Mouse (Mus musculus) intestine, embryonic 15.5 days (tissue): Measurements from ENCODE around the gene Tbc1d10a. TPM values are rescaled to one million over a fixed set of nuclear protein-coding genes. Genes with fewer than 3 reads are reported as not detected.

Source experiments
- ATAC-seq: fragments of 200-750 bp; cut with Nextera tagmentation; 2 replicates; pipeline ENCODE4 v1.8.0; 2017; ENCODE audit warnings: moderate TSS enrichment, moderate library complexity
- H3K27ac ChIP-seq: fragments of 300-500 bp; sonication (generic); 2 replicates; pipeline ENCODE4 v1.5.1; 2015; ENCODE audit warnings: mild to moderate bottlenecking, inconsistent platforms
- H3K27me3 ChIP-seq: fragments of 300-500 bp; sonication (generic); replicated peaks from 2 replicates; pipeline ENCODE4 v1.6.1; 2015; ENCODE audit warnings: inconsistent platforms
- H3K36me3 ChIP-seq: fragments of 300-500 bp; sonication (generic); 2 replicates; pipeline ENCODE4 v1.6.1; 2015; ENCODE audit warnings: inconsistent platforms
- H3K4me1 ChIP-seq: fragments of 300-500 bp; sonication (generic); replicated peaks from 2 replicates; pipeline ENCODE4 v1.6.1; 2015; ENCODE audit warnings: inconsistent platforms
- H3K4me2 ChIP-seq: fragments of 300-500 bp; sonication (generic); replicated peaks from 2 replicates; pipeline ENCODE4 v1.6.1; 2015; ENCODE audit warnings: mild to moderate bottlenecking, inconsistent platforms
- H3K4me3 ChIP-seq: fragments of 300-500 bp; sonication (generic); replicated peaks from 2 replicates; pipeline ENCODE4 v1.5.1; 2015; ENCODE audit warnings: inconsistent platforms
- H3K9ac ChIP-seq: fragments of 300-500 bp; sonication (generic); 2 replicates; pipeline ENCODE4 v1.6.1; 2015; ENCODE audit warnings: inconsistent platforms
- H3K9me3 ChIP-seq: fragments of 300-500 bp; sonication (generic); 2 replicates; pipeline ENCODE4 v1.6.1; 2016; ENCODE audit warnings: inconsistent platforms
- WGBS: fragments of 180-500 bp; shearing (Covaris S2); methylation state at CpG from one replicate; pipeline ENCODE4 v1.1.7; 2015; 5-methylcytosine and 5-hydroxymethylcytosine counted together
- polyA plus RNA-seq: library from polyadenylated mRNA; unstranded; fragments of >200 nt; fragmentation: Nextera tagmentation; extraction: Ambion mirVana; gene quantifications from 2 replicates; pipeline ENCODE4 v1.2.1, GENCODE M21; 2015

The Tbc1d10a gene
- polyA plus RNA-seq, 1 experiment from 2014 or later = 32.3 TPM

GRCm38 (mm10) chr11:4219908-4220307, 33.3 kb downstream of the Tbc1d10a start:
- peaks cover 9% of the 10 kb centered on the region for H3K4me1 ChIP-seq
- no peak overlapping the region for H3K9ac ChIP-seq
- H3K27ac ChIP-seq = no peak overlapping the region
- peaks cover 2% of the 10 kb centered on the region; the same call in 1 of the 2 replicates for H3K36me3 ChIP-seq
- H3K4me3 ChIP-seq = no peak overlapping the region
- no peak for ATAC-seq
- H3K4me2 ChIP-seq = no peak overlapping the region
- no peaks in the 10 kb centered on the region; the same call in 1 of the 2 replicates for H3K27me3 ChIP-seq
- 64% methylated on average over 9 of the region's 9 CpGs for WGBS
- no peaks in the 10 kb centered on the region for H3K9me3 ChIP-seq

GRCm38 (mm10) chr11:4220443-4221400, 34.1 kb downstream of the Tbc1d10a start:
- 59% methylated on average over 28 of the region's 28 CpGs for WGBS
- H3K4me2 ChIP-seq = no peak overlapping the region
- no peaks in the 10 kb centered on the region; the same call in 1 of the 2 replicates for H3K27me3 ChIP-seq
- H3K27ac ChIP-seq = no peak overlapping the region
- no peaks in the 10 kb centered on the region for H3K36me3 ChIP-seq
- 0 out of 2 replicates have a peak, but pooled peaks have one; percentile 29 for ATAC-seq
- H3K9ac ChIP-seq = no peak overlapping the region
- H3K4me3 ChIP-seq = no peak overlapping the region
- no peaks in the 10 kb centered on the region for H3K9me3 ChIP-seq
- peaks cover 9% of the 10 kb centered on the region for H3K4me1 ChIP-seq

- WGBS = 73% methylated on average over 17 of the region's 17 CpGs
- H3K4me1 ChIP-seq = peaks cover 11% of the 10 kb centered on the region
- H3K27me3 ChIP-seq = no peaks in the 10 kb centered on the region; the same call in 1 of the 2 replicates
- no peak overlapping the region for H3K4me2 ChIP-seq
- no peaks in the 10 kb centered on the region for H3K9me3 ChIP-seq
- H3K36me3 ChIP-seq = no peaks in the 10 kb centered on the region
- H3K9ac ChIP-seq = no peak overlapping the region
- no peak for ATAC-seq
- H3K4me3 ChIP-seq = no peak overlapping the region
- no peak overlapping the region for H3K27ac ChIP-seq
Observed at GRCm38 (mm10) chr11:4222046-4222950, 35.7 kb downstream of the Tbc1d10a start.

- H3K9me3 ChIP-seq = no peaks in the 10 kb centered on the region
- H3K9ac ChIP-seq = no peak overlapping the region
- peaks cover 5% of the 10 kb centered on the region for H3K4me1 ChIP-seq
- H3K27me3 ChIP-seq = no peaks in the 10 kb centered on the region; the same call in 1 of the 2 replicates
- no peak overlapping the region for H3K4me2 ChIP-seq
- H3K27ac ChIP-seq = no peak overlapping the region
- WGBS = 36% methylated on average over 7 of the region's 7 CpGs
- no peak overlapping the region for H3K4me3 ChIP-seq
- no peaks in the 10 kb centered on the region for H3K36me3 ChIP-seq
- ATAC-seq = peak; percentile 59
Observed at GRCm38 (mm10) chr11:4223393-4224188, 37.0 kb downstream of the Tbc1d10a start.

- ATAC-seq = no peak
- 63% methylated on average over 2 of the region's 2 CpGs for WGBS
Observed at GRCm38 (mm10) chr11:4224223-4224622, 37.6 kb downstream of the Tbc1d10a start.

GRCm38 (mm10) chr11:4226569-4227325, 40.2 kb downstream of the Tbc1d10a start:
- H3K9ac ChIP-seq = no peak overlapping the region
- H3K27me3 ChIP-seq = no peaks in the 10 kb centered on the region
- H3K9me3 ChIP-seq = no peaks in the 10 kb centered on the region
- H3K27ac ChIP-seq = no peak overlapping the region
- no peak overlapping the region for H3K4me3 ChIP-seq
- peaks cover 4% of the 10 kb centered on the region; the same call in 1 of the 2 replicates for H3K4me1 ChIP-seq
- 83% methylated on average over 5 of the region's 5 CpGs for WGBS
- H3K4me2 ChIP-seq = no peak overlapping the region
- no peak for ATAC-seq
- H3K36me3 ChIP-seq = no peaks in the 10 kb centered on the region

More at GRCm38 (mm10) chr11:4224223-4224622, 37.6 kb downstream of the Tbc1d10a start:
- H3K27ac ChIP-seq = no peak overlapping the region
- H3K9ac ChIP-seq = no peak overlapping the region
- no peaks in the 10 kb centered on the region for H3K9me3 ChIP-seq
- no peaks in the 10 kb centered on the region for H3K36me3 ChIP-seq
- H3K4me3 ChIP-seq = no peak overlapping the region
- H3K4me2 ChIP-seq = no peak overlapping the region
- peaks cover 4% of the 10 kb centered on the region; the same call in 1 of the 2 replicates for H3K4me1 ChIP-seq
- H3K27me3 ChIP-seq = no peaks in the 10 kb centered on the region

- H3K4me3 ChIP-seq = no peak overlapping the region
- 48% methylated on average over 8 of the region's 8 CpGs for WGBS
- peaks cover 2% of the 10 kb centered on the region; the same call in 1 of the 2 replicates for H3K4me1 ChIP-seq
- ATAC-seq = no peak
- no peak overlapping the region for H3K27ac ChIP-seq
- H3K36me3 ChIP-seq = no peaks in the 10 kb centered on the region
- H3K27me3 ChIP-seq = no peaks in the 10 kb centered on the region
- H3K9me3 ChIP-seq = no peaks in the 10 kb centered on the region
- no peak overlapping the region for H3K4me2 ChIP-seq
- H3K9ac ChIP-seq = no peak overlapping the region
Observed at GRCm38 (mm10) chr11:4228463-4228862, 41.9 kb downstream of the Tbc1d10a start.

GRCm38 (mm10) chr11:4229841-4230240, 43.3 kb downstream of the Tbc1d10a start:
- 57% methylated on average over 4 of the region's 4 CpGs for WGBS
- ATAC-seq = no peak

GRCm38 (mm10) chr11:4231435-4231834, 44.8 kb downstream of the Tbc1d10a start:
- WGBS = 92% methylated on average over 2 of the region's 2 CpGs
- Histone ChIP-seq H3K9ac (no peak overlapping the region), H3K9me3 (no peaks in the 10 kb centered on the region), H3K4me1 (0 out of 2 replicates have a peak, but pooled peaks cover 6% of the 10 kb centered on the region), H3K27me3 (no peaks in the 10 kb centered on the region), H3K36me3 (no peaks in the 10 kb centered on the region), H3K4me2 (no peak overlapping the region), H3K4me3 (no peak overlapping the region), H3K27ac (no peak overlapping the region)
- peak; percentile 66 for ATAC-seq

More at GRCm38 (mm10) chr11:4229841-4230240, 43.3 kb downstream of the Tbc1d10a start:
- Histone ChIP-seq H3K27me3 (no peaks in the 10 kb centered on the region), H3K27ac (no peak overlapping the region), H3K4me2 (no peak overlapping the region), H3K9ac (no peak overlapping the region), H3K9me3 (no peaks in the 10 kb centered on the region), H3K4me1 (0 out of 2 replicates have a peak, but pooled peaks cover 2% of the 10 kb centered on the region), H3K36me3 (no peaks in the 10 kb centered on the region), H3K4me3 (no peak overlapping the region)

- Histone ChIP-seq H3K4me2 (no peak overlapping the region), H3K27ac (no peak overlapping the region), H3K9me3 (no peaks in the 10 kb centered on the region), H3K9ac (no peak overlapping the region), H3K36me3 (no peaks in the 10 kb centered on the region), H3K27me3 (no peaks in the 10 kb centered on the region), H3K4me1 (0 out of 2 replicates have a peak, but pooled peaks cover 4% of the 10 kb centered on the region), H3K4me3 (no peak overlapping the region)
- ATAC-seq = no peak
- WGBS = 59% methylated on average over 12 of the region's 12 CpGs
Observed at GRCm38 (mm10) chr11:4232644-4233043, 46.1 kb downstream of the Tbc1d10a start.
